Mouse (Mus musculus) cerebellum, adult 8-10 months (tissue): ENCODE results near the gene Cfap221.

Experiments used
- DNase-seq: peaks from one replicate; pipeline ENCODE4 v3.0.0; 2022

Gene Cfap221

DNA sequence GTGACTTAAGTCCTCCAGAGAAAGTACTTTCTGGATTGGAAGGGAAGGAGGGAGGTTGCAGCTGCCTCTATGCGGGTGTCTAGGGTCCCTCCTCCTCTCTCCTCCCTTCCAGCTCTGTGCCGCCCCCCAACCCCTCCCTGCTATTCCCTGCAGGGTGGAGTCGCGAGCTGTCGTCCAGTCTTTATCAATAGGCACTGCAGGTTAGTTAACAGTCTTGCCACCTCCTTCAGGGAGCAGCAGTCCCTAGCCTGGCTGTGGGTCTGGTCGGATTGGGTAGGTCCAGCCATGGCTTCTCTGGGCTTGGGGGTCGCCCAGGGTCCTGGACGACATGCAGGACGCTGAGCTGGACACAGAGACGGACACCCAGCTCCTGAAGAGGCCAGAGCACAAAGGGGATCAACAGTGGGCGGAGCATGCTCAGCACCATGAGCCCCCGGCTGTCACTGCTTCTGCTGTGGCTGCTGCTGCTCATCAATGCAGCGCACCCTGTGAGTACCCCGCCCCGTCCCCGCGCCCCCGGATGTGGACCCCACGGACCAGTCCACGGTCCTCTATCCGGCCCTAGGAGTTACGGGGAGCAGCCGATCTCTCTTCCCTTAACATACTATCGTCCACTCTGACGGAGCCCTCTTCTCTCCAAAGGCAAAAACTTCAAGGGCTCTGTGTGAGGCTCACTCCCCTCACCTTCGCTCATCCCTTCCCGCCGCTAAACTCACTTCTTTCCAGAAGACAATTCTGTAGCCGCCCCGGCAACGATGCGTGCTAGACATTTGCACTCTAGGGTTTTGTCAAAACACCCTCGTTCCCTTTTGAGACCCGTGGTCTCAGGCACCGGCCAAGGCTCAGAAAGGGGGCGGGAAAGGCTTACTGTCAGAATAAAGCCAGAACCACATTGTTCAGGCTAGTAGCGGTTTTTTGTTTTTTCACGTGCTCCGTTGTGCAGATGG, 10.1 kb upstream of the Cfap221 start, which contains the start of gene Sctr:
Gene Sctr (plus strand): TSS at position 51 of the 947 bp plus-strand sequence.
- DNase-seq, result no peak

- DNase-seq, result no peak
Observed at GRCm38 (mm10) chr1:119997644-119998043, 610 bp upstream of the Cfap221 start.

GRCm38 (mm10) chr1:119986555-119986954, 10.5 kb downstream of the Cfap221 start:
- DNase-seq, result no peak

GRCm38 (mm10) chr1:119975141-119975540, 21.9 kb downstream of the Cfap221 start:
- no peak for DNase-seq

- no peak for DNase-seq
Observed at GRCm38 (mm10) chr1:119973117-119973516, 23.9 kb downstream of the Cfap221 start.

GRCm38 (mm10) chr1:119965804-119966514, 31.1 kb downstream of the Cfap221 start:
- no peak for DNase-seq

DNA sequence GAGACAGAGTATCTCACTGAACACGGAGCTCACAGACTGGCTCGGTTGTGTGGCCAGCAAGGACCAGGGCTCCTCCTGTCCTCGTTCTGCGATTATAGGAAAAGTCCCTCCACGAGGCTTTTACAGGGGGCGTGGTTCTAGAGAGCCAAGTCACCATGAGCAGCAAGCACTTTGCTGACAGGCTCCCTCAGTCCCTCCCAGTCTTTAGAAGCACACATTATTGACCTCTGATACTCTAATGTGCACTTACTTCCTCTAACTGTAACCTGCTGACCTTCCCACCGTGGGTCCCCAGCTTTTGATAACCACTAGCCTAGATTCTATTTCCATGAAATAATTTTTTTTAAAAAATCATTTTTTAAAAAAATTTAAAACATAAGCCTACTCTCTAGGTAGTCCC, 37.1 kb downstream of the Cfap221 start:
- DNase-seq, result no peak

DNA sequence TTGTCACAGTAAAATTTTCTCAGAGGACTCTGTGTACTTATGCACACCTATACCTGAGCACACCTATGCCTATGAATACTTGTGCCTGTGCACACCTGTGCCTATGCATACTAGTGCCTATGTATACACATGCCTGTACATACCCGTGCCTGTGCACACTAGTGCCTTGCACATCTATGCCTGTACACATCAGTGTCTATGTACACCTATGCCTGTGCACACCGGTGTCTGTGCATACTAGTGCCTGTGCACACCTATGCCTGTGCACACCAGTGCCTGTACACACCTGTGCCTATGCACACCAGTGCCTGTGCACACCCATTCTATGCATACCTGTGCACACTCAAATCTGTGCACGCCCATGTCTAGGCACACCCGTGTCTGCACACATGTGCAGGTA, 37.6 kb downstream of the Cfap221 start:
- DNase-seq, result no peak

GRCm38 (mm10) chr1:119957716-119958222, 39.3 kb downstream of the Cfap221 start:
- DNase-seq, result peak; percentile 32

GRCm38 (mm10) chr1:119954680-119955079, 42.4 kb downstream of the Cfap221 start:
- no peak for DNase-seq

DNA sequence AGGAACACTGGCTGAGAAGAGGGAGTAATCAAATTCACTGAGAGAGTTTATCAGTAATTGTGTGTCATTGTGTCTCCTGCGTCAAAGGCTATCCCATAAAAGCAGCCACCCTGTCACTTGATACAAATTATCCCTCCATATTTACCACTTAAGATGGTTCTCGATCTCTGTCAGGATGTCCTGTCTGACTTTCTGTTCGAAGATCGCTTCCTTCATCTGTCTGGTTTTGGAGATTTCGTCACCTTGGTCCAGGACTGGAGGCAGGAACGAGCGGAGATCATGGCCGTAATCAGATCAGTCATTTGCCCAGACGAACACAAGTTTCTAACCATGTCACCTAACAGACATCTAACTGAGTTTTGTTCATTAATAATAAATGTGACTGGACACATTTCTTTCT, 43.6 kb downstream of the Cfap221 start:
- DNase-seq, result no peak

DNA sequence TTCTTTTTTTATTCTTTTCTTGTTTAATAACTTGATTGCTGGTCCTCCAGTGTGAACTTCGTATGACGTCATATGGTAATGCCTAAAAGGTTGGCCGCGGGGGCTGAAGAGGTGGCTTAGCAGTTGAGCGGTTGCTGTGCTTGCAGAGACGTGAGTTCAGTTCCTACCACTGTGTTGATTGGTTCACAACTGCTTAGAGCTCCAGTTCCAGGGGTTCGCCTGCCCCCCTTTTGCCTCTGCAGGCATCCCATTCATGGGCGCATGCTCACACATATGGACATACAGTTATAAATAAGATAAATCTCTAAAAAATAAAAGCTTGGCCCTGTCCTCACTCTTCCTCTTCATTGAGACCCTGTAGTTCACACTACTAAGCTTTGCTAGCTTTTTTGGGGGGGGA, 46.9 kb downstream of the Cfap221 start:
- DNase-seq, result no peak

DNA sequence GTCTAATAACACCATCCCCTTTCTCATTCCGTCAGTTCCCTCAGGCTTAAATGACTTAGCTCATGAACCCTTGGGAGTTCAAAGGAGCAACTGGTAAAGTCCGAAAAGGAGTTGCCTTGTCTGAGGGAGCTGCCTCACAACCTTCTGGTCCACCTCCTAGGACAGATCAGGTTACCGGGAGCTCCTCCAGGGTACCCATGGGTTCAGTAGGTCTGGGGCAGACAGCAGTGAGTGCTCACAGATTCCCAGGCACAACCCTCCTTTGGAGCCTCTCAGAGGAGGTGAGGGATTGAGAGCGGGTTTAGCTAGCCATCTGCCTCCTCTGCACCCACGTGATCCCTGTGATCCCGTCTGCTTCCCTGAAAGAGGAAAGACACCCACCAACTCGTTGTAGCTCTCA, 60.2 kb downstream of the Cfap221 start:
- no peak for DNase-seq

DNA sequence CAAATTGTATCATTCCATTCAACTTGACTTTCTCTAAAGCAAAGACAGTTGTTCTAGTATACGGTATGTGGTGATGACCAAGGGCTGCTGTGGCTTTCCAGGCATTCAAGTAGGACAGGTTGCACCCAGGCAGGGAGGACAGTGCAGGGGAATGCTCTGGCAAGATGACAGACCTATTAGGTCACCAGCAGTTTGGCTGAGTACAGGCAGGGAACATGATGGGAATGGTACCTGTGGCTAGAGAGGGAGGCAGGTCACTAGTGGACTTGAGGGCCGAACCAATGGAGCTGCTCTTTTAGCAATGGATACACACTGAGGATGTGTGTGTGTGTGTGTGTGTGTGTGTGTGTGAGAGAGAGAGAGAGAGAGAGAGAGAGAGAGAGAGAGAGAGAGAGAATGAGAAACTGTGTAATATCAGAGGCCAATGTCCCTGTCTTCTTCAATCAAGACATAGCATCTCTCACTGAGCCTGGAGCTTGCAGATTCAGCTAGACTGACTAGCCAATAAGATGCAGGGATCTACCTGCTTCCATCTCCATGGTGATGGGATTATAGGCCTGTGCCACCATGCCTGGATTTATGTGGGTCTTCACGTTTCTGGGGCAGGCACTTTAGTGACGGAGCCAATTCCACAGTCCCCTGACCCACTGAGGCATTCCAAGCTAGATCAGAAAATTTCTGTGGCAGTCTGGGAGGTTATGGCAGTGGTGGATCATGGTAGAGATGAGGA, 65.4 kb downstream of the Cfap221 start:
- no peak for DNase-seq

GRCm38 (mm10) chr1:119929715-119930114, 67.3 kb downstream of the Cfap221 start:
- no peak for DNase-seq

DNA sequence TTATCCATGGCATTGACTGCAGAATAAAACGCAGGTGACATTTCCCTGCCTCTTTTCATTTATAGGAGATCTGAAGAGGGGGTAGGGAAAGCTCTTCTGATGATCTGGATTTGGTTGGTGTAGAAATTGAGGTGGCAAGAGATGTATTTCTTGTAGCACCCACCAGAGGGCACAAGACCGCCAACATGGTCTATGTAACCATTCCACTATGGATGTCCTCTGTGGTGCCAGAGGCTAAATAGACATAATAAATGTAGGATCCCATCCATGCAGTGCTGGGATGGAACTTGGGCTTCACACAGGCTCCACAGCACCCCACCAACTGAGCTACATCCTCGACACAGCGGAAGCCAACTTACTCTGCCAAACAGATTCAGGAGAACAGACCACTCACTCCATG, 77.7 kb downstream of the Cfap221 start:
- DNase-seq, result no peak

- no peak for DNase-seq
Observed at GRCm38 (mm10) chr1:119916823-119917371, 80.1 kb downstream of the Cfap221 start.

- peak; percentile 95 for DNase-seq
Observed at GRCm38 (mm10) chr1:119912953-119913814, 83.8 kb downstream of the Cfap221 start, which contains the start of gene Tmem177. Gene Tmem177, minus strand, starts transcription at chr1:119913208.

GRCm38 (mm10) chr1:119907206-119907748, 89.8 kb downstream of the Cfap221 start:
- no peak for DNase-seq

DNA sequence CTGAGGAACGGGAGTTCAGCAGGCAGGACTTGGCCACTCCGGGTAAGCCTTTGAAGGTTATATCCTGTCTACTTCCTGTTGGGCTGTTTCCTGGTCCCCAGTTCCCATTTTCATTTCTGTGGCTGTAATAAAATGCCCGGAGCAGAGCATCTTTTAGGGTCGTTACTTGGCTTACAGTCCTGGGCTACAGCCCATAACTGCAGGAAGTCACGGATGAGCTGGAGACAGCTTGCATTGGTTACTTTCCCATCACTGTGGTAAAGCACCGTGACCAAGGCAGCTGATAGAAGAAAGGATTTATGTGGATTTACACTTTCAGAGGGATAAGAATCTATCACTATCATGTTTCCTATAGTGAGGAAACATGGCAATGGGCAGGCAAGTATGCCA, 93.8 kb downstream of the Cfap221 start:
- DNase-seq, result no peak

DNA sequence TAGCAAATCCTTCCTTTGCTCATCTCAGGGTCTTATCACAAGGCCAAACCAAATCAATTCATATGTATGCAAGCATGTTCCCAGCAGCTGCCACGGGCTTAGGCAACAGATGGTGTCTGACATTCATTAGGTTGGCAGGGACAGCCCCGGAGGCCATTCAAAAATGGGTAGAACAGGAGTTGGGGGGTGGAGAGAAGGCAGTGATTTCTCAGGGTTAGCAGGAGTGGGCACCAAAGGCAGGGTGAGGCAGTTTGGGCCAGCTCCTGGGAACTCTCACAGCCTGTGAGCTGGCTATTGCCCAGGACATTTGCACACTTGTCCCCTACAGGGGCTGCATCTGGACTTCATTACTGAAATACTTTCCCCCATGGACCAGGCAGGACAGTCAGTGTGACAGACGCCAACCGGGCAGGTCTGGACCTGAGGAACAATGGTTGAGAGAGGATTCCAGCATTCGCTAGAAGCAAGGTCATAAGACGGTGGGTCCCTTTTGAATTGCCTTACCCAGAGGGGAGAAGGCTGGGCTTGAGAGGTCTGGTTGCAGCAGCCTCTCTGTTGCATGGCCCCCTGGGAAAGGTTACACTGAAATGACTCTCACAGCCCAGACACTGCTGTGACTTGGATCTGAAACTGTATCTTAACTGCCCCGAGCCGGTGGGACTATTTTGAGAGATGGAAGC, 94.3 kb downstream of the Cfap221 start:
- DNase-seq, result peak; percentile 60
